Mouse (Mus musculus) midbrain, embryonic 16.5 days (tissue): ENCODE data around the gene Cxcr5. TPM values are rescaled to one million over a fixed set of nuclear protein-coding genes. Genes with fewer than 3 reads are reported as not detected.

ENCODE experiments used
- ATAC-seq: fragments of 200-750 bp; cut with Nextera tagmentation; 2 replicates; pipeline ENCODE4 v1.8.0; 2017; ENCODE audit warnings: moderate TSS enrichment
- H3K27ac ChIP-seq: fragments of 300-500 bp; sonication (generic); 2 replicates; pipeline ENCODE4 v1.5.1; 2014; ENCODE audit warnings: mild to moderate bottlenecking, low read length, mixed read lengths
- H3K27me3 ChIP-seq: fragments of 300-500 bp; sonication (generic); 2 replicates; pipeline ENCODE4 v1.6.1; 2014; ENCODE audit warnings: low read depth, low read length, mixed read lengths; ENCODE audit not compliant: control insufficient read depth, insufficient read depth
- H3K36me3 ChIP-seq: fragments of 300-500 bp; sonication (generic); 2 replicates; pipeline ENCODE4 v1.6.1; 2014; ENCODE audit warnings: mild to moderate bottlenecking, low read length, moderate library complexity, mixed read lengths; ENCODE audit not compliant: control insufficient read depth, insufficient read depth
- H3K4me1 ChIP-seq: fragments of 300-500 bp; sonication (generic); 2 replicates; pipeline ENCODE4 v1.6.1; 2014; ENCODE audit warnings: mild to moderate bottlenecking, low read length, mixed read lengths; ENCODE audit not compliant: control insufficient read depth, insufficient read depth
- H3K4me2 ChIP-seq: fragments of 300-500 bp; sonication (generic); 2 replicates; pipeline ENCODE4 v1.6.1; 2014; ENCODE audit warnings: mild to moderate bottlenecking, low read length, mixed read lengths
- H3K4me3 ChIP-seq: fragments of 300-500 bp; sonication (generic); 2 replicates; pipeline ENCODE4 v1.5.1; 2014; ENCODE audit warnings: low read depth, mild to moderate bottlenecking, low read length, moderate library complexity, mixed read lengths
- H3K9ac ChIP-seq: fragments of 300-500 bp; sonication (generic); 2 replicates; pipeline ENCODE4 v1.6.1; 2014; ENCODE audit warnings: low read depth, low read length, mixed read lengths
- H3K9me3 ChIP-seq: fragments of 300-500 bp; sonication (generic); replicated peaks from 2 replicates; pipeline ENCODE4 v1.6.1; 2014; ENCODE audit warnings: mild to moderate bottlenecking, low read length, mixed read lengths; ENCODE audit not compliant: control insufficient read depth, poor library complexity, severe bottlenecking
- WGBS: fragments of 180-500 bp; shearing (Covaris S2); extraction: QIAGEN DNeasy Blood & Tissue Kit; methylation state at CpG from one replicate; pipeline ENCODE4 v1.1.7; 2014; 5-methylcytosine and 5-hydroxymethylcytosine counted together
- polyA plus RNA-seq: library from polyadenylated mRNA; unstranded; fragments of >200 nt; fragmentation: Nextera tagmentation; extraction: Ambion mirVana; gene quantifications from 2 replicates; pipeline ENCODE4 v1.2.1, GENCODE M21; 2015

Cxcr5 gene
- polyA plus RNA-seq, 1 experiment from 2014 or later = not detected

DNA sequence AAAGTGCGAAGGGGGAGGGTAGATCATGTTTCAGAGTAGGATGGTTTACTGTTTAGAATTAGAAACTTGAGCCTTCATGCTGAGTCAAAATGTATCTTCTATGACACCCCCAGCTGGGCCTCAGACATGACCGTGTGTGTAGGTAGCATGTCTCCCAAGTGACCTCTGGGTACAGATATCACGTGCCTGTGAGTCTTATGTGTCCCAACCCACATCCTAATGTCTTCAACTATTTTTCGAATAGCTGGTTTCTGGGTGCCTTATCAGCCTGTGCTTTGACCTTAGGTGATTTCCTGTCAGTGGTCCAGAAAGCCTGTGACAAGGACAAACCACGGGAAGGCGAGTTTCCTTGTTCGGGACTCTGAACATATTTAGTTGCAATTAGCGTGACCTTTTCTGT lies 33.3 kb downstream of the Cxcr5 start:
- no peaks in the 10 kb centered on the region for H3K36me3 ChIP-seq
- H3K27me3 ChIP-seq = no peaks in the 10 kb centered on the region
- H3K9ac ChIP-seq = no peak overlapping the region
- no peak overlapping the region for H3K27ac ChIP-seq
- no peak overlapping the region for H3K4me2 ChIP-seq
- WGBS = 89% methylated on average over 8 of the region's 8 CpGs
- no peaks in the 10 kb centered on the region for H3K4me1 ChIP-seq
- H3K4me3 ChIP-seq = no peak overlapping the region
- H3K9me3 ChIP-seq = no peaks in the 10 kb centered on the region
- no peak for ATAC-seq

DNA sequence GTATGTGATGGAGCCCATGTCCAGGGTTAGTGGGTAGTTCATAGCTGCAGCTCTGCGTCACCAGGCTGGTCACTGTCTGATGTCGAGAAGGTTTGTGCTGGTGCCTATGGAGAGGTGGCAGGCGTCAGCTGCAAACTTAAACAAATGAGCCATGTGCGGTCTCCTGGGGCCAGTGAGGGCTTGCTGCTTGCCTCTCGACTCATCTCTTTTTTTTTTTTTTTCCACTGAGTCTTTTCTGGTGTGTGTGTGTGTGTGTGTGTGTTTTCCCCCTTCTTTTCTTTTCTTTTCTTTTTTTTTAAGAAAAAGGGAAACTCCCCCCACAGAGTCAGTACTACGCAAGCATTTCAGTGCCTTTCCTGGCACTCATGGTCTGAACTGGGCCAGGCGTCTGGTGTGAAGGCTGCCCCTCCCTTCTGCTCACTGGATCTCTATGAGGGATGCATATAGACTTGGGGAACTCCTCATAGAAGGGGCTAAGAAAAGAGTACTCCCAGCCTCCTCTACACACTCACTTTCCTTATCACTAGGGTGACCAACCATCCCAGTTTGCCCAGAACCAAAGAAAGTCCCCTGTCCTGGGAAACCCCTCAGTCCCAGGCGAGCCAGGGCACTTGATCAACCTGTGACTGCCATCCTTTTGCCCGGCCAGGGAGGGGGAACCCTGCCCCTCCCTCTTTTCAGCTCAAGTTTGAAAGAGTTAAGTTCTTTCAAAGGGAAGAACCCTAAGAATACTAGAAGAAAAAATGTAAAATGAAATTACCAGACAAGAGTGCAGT lies 35.2 kb downstream of the Cxcr5 start:
- Histone ChIP-seq H3K27me3 (no peaks in the 10 kb centered on the region), H3K27ac (no peak overlapping the region), H3K4me1 (no peaks in the 10 kb centered on the region), H3K4me3 (no peak overlapping the region), H3K36me3 (no peaks in the 10 kb centered on the region), H3K9ac (no peak overlapping the region), H3K9me3 (no peaks in the 10 kb centered on the region), H3K4me2 (no peak overlapping the region)
- 63% methylated on average over 9 of the region's 9 CpGs for WGBS
- no peak for ATAC-seq

DNA sequence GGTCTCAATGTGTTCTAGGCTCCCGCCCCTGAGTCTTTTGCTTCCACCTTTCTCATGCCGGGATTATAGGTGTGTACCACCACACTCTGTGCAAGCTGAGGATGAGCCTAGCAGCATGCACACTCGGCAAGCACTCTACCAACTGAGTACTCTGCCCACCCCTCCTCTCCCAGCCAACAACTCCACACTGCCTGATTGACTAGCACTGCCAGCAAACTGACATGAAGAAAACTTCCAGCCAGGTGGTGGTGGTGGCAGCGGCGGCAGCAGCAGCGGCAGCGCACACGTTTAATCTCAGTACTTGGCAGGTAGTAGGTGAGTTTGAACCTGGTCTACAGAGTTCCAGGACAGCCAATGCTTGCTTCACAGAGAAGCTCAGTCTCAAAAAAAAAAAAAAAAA lies 36.1 kb downstream of the Cxcr5 start:
- Histone ChIP-seq H3K36me3 (no peaks in the 10 kb centered on the region), H3K27ac (no peak overlapping the region), H3K4me3 (no peak overlapping the region), H3K27me3 (no peaks in the 10 kb centered on the region), H3K4me2 (no peak overlapping the region), H3K9ac (no peak overlapping the region), H3K9me3 (no peaks in the 10 kb centered on the region), H3K4me1 (no peaks in the 10 kb centered on the region)
- WGBS = 93% methylated on average over 8 of the region's 8 CpGs
- ATAC-seq = no peak

DNA sequence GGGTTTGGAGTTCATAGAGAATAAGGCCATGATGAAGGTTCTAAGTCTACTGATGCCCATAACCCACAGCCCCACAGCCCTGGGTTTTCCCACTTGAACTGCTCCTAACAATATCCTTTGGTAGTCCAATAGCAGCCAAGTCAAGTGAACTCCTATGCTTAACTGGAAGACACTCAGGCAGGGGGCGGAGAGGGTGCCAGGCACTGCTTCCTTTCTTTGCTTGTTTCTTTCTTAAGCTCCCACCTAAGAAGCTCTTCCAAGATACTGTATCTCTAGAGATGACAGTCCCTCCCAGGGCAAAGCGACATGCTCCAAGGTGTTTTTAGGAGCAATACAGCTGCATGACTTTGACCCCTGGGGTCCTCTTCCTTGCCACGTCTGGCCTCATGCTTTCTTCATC lies 36.7 kb downstream of the Cxcr5 start:
- no peaks in the 10 kb centered on the region for H3K9me3 ChIP-seq
- no peak overlapping the region for H3K9ac ChIP-seq
- no peaks in the 10 kb centered on the region for H3K36me3 ChIP-seq
- H3K4me3 ChIP-seq = no peak overlapping the region
- no peaks in the 10 kb centered on the region for H3K4me1 ChIP-seq
- no peak overlapping the region for H3K27ac ChIP-seq
- ATAC-seq = no peak
- no peak overlapping the region for H3K4me2 ChIP-seq
- H3K27me3 ChIP-seq = no peaks in the 10 kb centered on the region
- WGBS = 82% methylated on average over 3 of the region's 3 CpGs

DNA sequence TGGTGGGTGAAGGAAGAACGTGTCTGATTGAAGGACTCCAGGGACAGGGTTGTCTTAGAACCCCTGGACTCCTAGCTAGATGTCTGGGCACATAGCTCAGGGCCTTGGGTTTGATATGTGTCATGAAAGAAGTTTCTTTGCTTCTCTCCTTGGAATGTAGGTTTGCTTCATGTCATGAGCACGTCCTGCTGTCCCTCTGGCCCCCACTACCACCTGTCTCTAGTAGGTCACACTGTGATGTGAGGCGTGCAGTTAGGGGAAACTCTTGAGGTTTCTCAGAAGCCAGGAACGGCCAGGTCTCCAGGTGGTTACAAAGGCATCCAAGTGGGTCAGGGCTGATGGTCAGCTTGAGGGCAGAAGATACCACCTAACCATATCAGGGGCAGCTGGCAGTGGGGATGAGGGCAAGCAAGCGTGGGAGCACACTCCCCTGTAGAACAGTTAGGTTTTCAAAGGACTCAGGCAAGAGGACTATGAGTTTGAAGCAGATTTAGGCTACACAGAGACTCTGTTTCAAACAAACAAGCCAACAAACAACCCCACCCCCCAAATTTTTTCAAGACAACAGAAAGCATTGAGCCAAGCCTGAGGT lies 37.3 kb downstream of the Cxcr5 start:
- no peaks in the 10 kb centered on the region for H3K27me3 ChIP-seq
- H3K4me2 ChIP-seq = no peak overlapping the region
- H3K9me3 ChIP-seq = no peaks in the 10 kb centered on the region
- ATAC-seq = no peak
- no peak overlapping the region for H3K4me3 ChIP-seq
- 74% methylated on average over 5 of the region's 5 CpGs for WGBS
- H3K27ac ChIP-seq = no peak overlapping the region
- H3K9ac ChIP-seq = no peak overlapping the region
- H3K36me3 ChIP-seq = no peaks in the 10 kb centered on the region
- H3K4me1 ChIP-seq = no peaks in the 10 kb centered on the region

DNA sequence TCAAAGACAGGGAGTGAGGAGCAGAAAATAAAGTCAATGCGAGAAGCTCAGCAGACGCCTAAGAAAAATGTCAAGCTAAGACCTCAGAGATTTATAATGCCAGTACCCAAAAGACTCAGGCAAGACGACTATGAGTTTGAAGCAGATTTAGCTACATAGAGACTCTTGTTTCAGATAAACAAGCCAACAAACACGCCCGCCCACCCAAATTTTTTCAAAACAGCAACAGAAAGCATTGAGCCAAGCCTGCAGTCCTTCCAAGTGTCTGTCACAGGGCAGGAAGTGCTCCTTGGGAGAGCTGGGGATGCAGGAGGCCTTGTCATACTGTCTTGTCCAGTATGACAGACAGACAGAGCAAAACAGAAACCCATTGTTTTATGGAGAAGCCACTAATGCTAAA lies 38.0 kb downstream of the Cxcr5 start:
- no peak overlapping the region for H3K4me3 ChIP-seq
- no peak overlapping the region for H3K9ac ChIP-seq
- H3K9me3 ChIP-seq = no peaks in the 10 kb centered on the region
- H3K27ac ChIP-seq = no peak overlapping the region
- no peaks in the 10 kb centered on the region for H3K27me3 ChIP-seq
- no peaks in the 10 kb centered on the region for H3K36me3 ChIP-seq
- 87% methylated on average over 5 of the region's 5 CpGs for WGBS
- no peak for ATAC-seq
- no peaks in the 10 kb centered on the region for H3K4me1 ChIP-seq
- H3K4me2 ChIP-seq = no peak overlapping the region

DNA sequence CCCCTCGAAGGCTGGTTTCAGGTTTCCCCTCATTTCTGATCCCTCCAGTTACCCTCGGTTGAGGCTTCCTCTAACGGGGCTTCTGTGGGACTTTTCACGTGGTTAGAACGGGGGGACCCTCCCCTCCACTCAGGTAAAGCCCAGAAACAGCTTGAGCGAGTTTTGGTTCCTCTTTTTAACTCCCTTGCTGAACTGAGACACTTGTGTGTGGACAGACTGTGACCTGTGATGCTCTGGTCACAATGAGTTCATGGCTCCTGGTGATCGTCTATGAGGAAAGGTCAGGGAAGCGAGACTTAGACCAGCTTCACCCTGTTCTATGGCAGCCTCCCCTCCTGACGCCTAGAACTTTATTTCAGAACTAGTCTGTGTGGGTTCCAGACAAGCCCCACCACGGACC lies 39.8 kb downstream of the Cxcr5 start:
- Histone ChIP-seq H3K27ac (no peak overlapping the region), H3K4me2 (no peak overlapping the region), H3K4me1 (no peaks in the 10 kb centered on the region), H3K9ac (no peak overlapping the region), H3K9me3 (no peaks in the 10 kb centered on the region), H3K27me3 (no peaks in the 10 kb centered on the region), H3K36me3 (no peaks in the 10 kb centered on the region), H3K4me3 (no peak overlapping the region)
- ATAC-seq = no peak
- WGBS = 87% methylated on average over 10 of the region's 10 CpGs

DNA sequence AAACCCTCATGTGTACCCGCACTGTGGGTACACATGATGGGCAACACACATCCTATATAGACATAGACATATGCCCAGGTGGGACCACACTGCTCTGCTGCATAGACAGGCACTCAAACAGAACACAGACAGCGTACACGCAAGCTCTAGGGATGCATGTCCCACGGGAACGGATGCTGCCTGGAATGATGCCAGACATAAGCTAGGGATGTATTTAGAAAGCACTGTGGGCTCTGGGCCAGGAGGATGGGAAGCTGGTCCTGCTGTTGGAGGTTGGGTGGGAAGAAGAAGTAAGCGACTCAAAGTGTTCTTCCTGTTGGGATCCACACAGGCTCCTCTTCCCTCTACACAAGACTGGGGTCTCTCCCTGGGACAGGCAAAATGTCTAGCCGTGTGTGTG lies 43.6 kb downstream of the Cxcr5 start:
- no peak for ATAC-seq
- no peak overlapping the region for H3K4me3 ChIP-seq
- H3K36me3 ChIP-seq = no peaks in the 10 kb centered on the region
- no peak overlapping the region for H3K27ac ChIP-seq
- no peak overlapping the region for H3K9ac ChIP-seq
- no peaks in the 10 kb centered on the region for H3K9me3 ChIP-seq
- H3K27me3 ChIP-seq = no peaks in the 10 kb centered on the region
- H3K4me1 ChIP-seq = no peaks in the 10 kb centered on the region
- H3K4me2 ChIP-seq = no peak overlapping the region
- 69% methylated on average over 7 of the region's 7 CpGs for WGBS

DNA sequence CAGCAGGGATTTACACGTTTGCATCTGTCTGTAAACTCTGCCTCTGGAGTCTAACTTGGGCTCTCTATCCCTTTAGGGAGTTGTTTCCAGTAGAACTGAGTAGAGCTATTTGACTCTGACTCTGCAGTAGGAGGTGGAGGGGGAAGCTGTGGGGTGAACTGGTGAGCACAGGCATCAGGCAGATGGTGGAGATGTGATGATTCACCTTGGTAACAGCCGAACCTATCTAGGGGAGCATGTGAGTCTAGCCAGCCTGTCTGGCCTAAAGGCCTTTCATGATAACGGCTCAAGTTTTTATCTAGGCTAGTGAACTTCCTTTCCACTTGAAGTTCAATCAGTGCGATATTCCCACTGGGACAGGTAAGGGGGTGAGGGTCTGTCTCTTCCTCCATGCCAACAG lies 44.3 kb downstream of the Cxcr5 start:
- Histone ChIP-seq H3K4me1 (no peaks in the 10 kb centered on the region), H3K36me3 (no peaks in the 10 kb centered on the region), H3K27me3 (no peaks in the 10 kb centered on the region), H3K9me3 (no peaks in the 10 kb centered on the region), H3K9ac (no peak overlapping the region), H3K4me3 (no peak overlapping the region), H3K27ac (no peak overlapping the region), H3K4me2 (no peak overlapping the region)
- WGBS = 80% methylated on average over 4 of the region's 4 CpGs
- no peak for ATAC-seq
